Mouse (Mus musculus): ENCODE results near the gene Lrrc74b. TPM values are rescaled to one million over a fixed set of nuclear protein-coding genes. Genes with fewer than 3 reads are reported as not detected.
"Not testable (repeated sequence)": the region's sequence is repeated elsewhere in the genome, so short reads cannot be mapped to it uniquely, and the experiment has no call there.

Lrrc74b gene
- polyA plus RNA-seq, 1 experiment from 2014 or later, result 0.58 TPM

- H3K9me3 ChIP-seq (replicated peaks; ENCODE audit: control insufficient read depth, low read length), result no peaks in the 10 kb centered on the region
- no peak for ATAC-seq (replicated peaks; ENCODE audit: extremely low read depth, insufficient read depth, low FRiP score)
- peaks cover 19% of the 10 kb centered on the region for H3K36me3 ChIP-seq (ENCODE audit: control insufficient read depth, insufficient read depth)
- 91% methylated on average over 4 of the region's 4 CpGs for WGBS
- peaks cover 12% of the 10 kb centered on the region for H3K4me1 ChIP-seq (ENCODE audit: control insufficient read depth, insufficient read depth, low read length)
- no peak overlapping the region for H3K4me3 ChIP-seq (ENCODE audit: low read length)
- H3K27me3 ChIP-seq (ENCODE audit: control insufficient read depth, insufficient read depth, low read length), result no peaks in the 10 kb centered on the region
- no peak overlapping the region for H3K9ac ChIP-seq (ENCODE audit: low read length)
- H3K4me2 ChIP-seq (ENCODE audit: low read depth, low read length), result no peak overlapping the region
- no peak overlapping the region for H3K27ac ChIP-seq (ENCODE audit: low read length)
Observed at GRCm38 (mm10) chr16:17511431-17511830, 49.6 kb downstream of the Lrrc74b start.

- Histone ChIP-seq H3K27ac (ENCODE audit: low read length) (no peak overlapping the region), H3K4me3 (ENCODE audit: low read length) (no peak overlapping the region), H3K4me2 (ENCODE audit: low read depth, low read length) (no peak overlapping the region), H3K4me1 (ENCODE audit: control insufficient read depth, insufficient read depth, low read length) (peaks cover 12% of the 10 kb centered on the region), H3K36me3 (ENCODE audit: control insufficient read depth, insufficient read depth) (peaks cover 16% of the 10 kb centered on the region), H3K27me3 (ENCODE audit: control insufficient read depth, insufficient read depth, low read length) (0 out of 2 replicates have a peak, but pooled peaks cover 3% of the 10 kb centered on the region), H3K9ac (ENCODE audit: low read length) (no peak overlapping the region), H3K9me3 (replicated peaks; ENCODE audit: control insufficient read depth, low read length) (no peaks in the 10 kb centered on the region)
- WGBS, result 55% methylated on average over 2 of the region's 2 CpGs
- no peak for ATAC-seq (replicated peaks; ENCODE audit: extremely low read depth, insufficient read depth, low FRiP score)
Observed at GRCm38 (mm10) chr16:17510686-17511085, 50.4 kb downstream of the Lrrc74b start.

- H3K4me1 ChIP-seq (ENCODE audit: control insufficient read depth, insufficient read depth, low read length), result peaks cover 12% of the 10 kb centered on the region
- H3K4me3 ChIP-seq (ENCODE audit: low read length), result no peak overlapping the region; the same call in 1 of the 2 replicates
- H3K9me3 ChIP-seq (replicated peaks; ENCODE audit: control insufficient read depth, low read length), result no peaks in the 10 kb centered on the region
- 97% methylated on average over 2 of the region's 2 CpGs for WGBS
- H3K4me2 ChIP-seq (ENCODE audit: low read depth, low read length), result peak overlapping the region; percentile 85; the same call in 1 of the 2 replicates
- H3K36me3 ChIP-seq (ENCODE audit: control insufficient read depth, insufficient read depth), result peaks cover 16% of the 10 kb centered on the region
- 0 out of 2 replicates have a peak, but pooled peaks cover 3% of the 10 kb centered on the region for H3K27me3 ChIP-seq (ENCODE audit: control insufficient read depth, insufficient read depth, low read length)
- no peak overlapping the region for H3K9ac ChIP-seq (ENCODE audit: low read length)
- H3K27ac ChIP-seq (ENCODE audit: low read length), result no peak overlapping the region
- ATAC-seq (replicated peaks; ENCODE audit: extremely low read depth, insufficient read depth, low FRiP score), result no peak
Observed at GRCm38 (mm10) chr16:17510143-17510542, 50.9 kb downstream of the Lrrc74b start.

- peaks cover 16% of the 10 kb centered on the region for H3K36me3 ChIP-seq (ENCODE audit: control insufficient read depth, insufficient read depth)
- H3K4me1 ChIP-seq (ENCODE audit: control insufficient read depth, insufficient read depth, low read length), result peaks cover 12% of the 10 kb centered on the region
- peak overlapping the region; percentile 85 for H3K4me2 ChIP-seq (ENCODE audit: low read depth, low read length)
- H3K9me3 ChIP-seq (replicated peaks; ENCODE audit: control insufficient read depth, low read length), result no peaks in the 10 kb centered on the region
- 0 out of 2 replicates have a peak, but pooled peaks cover 3% of the 10 kb centered on the region for H3K27me3 ChIP-seq (ENCODE audit: control insufficient read depth, insufficient read depth, low read length)
- WGBS, result 8% methylated on average over 9 of the region's 9 CpGs
- no peak for ATAC-seq (replicated peaks; ENCODE audit: extremely low read depth, insufficient read depth, low FRiP score)
- peak overlapping the region; percentile 86 for H3K4me3 ChIP-seq (ENCODE audit: low read length)
- H3K9ac ChIP-seq (ENCODE audit: low read length), result peak overlapping the region; percentile 92
- H3K27ac ChIP-seq (ENCODE audit: low read length), result peak overlapping the region; percentile 97
Observed at GRCm38 (mm10) chr16:17509240-17509597, 51.8 kb downstream of the Lrrc74b start.

GRCm38 (mm10) chr16:17508546-17509239 lies 52.4 kb downstream of the Lrrc74b start, which contains the start of gene Lztr1:
Gene Lztr1, plus strand, starts transcription at chr16:17508688.
- Histone ChIP-seq H3K4me3 (ENCODE audit: low read length) (peak within 1 kb of the TSS; percentile 86), H3K9ac (ENCODE audit: low read length) (peak within 1 kb of the TSS; percentile 92), H3K4me2 (ENCODE audit: low read depth, low read length) (peak within 1 kb of the TSS; percentile 85), H3K36me3 (ENCODE audit: control insufficient read depth, insufficient read depth) (peaks cover 13% of the 10 kb centered on the region), H3K4me1 (ENCODE audit: control insufficient read depth, insufficient read depth, low read length) (peaks cover 12% of the 10 kb centered on the region), H3K27me3 (ENCODE audit: control insufficient read depth, insufficient read depth, low read length) (0 out of 2 replicates have a peak, but pooled peaks cover 3% of the 10 kb centered on the region), H3K27ac (ENCODE audit: low read length) (peak within 1 kb of the TSS; percentile 97), H3K9me3 (replicated peaks; ENCODE audit: control insufficient read depth, low read length) (no peaks in the 10 kb centered on the region)
- peak; percentile 95 for ATAC-seq (replicated peaks; ENCODE audit: extremely low read depth, insufficient read depth, low FRiP score)
- 0% methylated on average over 50 of the region's 50 CpGs for WGBS

- not testable (repeated sequence) for H3K27me3 ChIP-seq (ENCODE audit: control insufficient read depth, insufficient read depth, low read length); H3K36me3 ChIP-seq (ENCODE audit: control insufficient read depth, insufficient read depth); H3K9me3 ChIP-seq (replicated peaks; ENCODE audit: control insufficient read depth, low read length); ATAC-seq (replicated peaks; ENCODE audit: extremely low read depth, insufficient read depth, low FRiP score)
- peak overlapping the region; percentile 86 for H3K4me3 ChIP-seq (ENCODE audit: low read length)
- H3K9ac ChIP-seq (ENCODE audit: low read length), result peak overlapping the region; percentile 92
- 25% methylated on average over 3 of the region's 3 CpGs for WGBS
- H3K4me2 ChIP-seq (ENCODE audit: low read depth, low read length), result peak overlapping the region; percentile 85
- peak overlapping the region; percentile 97 for H3K27ac ChIP-seq (ENCODE audit: low read length)
- peaks cover 12% of the 10 kb centered on the region for H3K4me1 ChIP-seq (ENCODE audit: control insufficient read depth, insufficient read depth, low read length)
Observed at GRCm38 (mm10) chr16:17508031-17508430, 53.0 kb downstream of the Lrrc74b start.

- Histone ChIP-seq H3K36me3 (ENCODE audit: control insufficient read depth, insufficient read depth) (peaks cover 2% of the 10 kb centered on the region; the same call in 1 of the 2 replicates), H3K4me1 (ENCODE audit: control insufficient read depth, insufficient read depth, low read length) (peaks cover 12% of the 10 kb centered on the region), H3K4me2 (ENCODE audit: low read depth, low read length) (no peak overlapping the region), H3K9ac (ENCODE audit: low read length) (no peak overlapping the region), H3K4me3 (ENCODE audit: low read length) (no peak overlapping the region), H3K9me3 (replicated peaks; ENCODE audit: control insufficient read depth, low read length) (no peaks in the 10 kb centered on the region), H3K27me3 (ENCODE audit: control insufficient read depth, insufficient read depth, low read length) (0 out of 2 replicates have a peak, but pooled peaks cover 3% of the 10 kb centered on the region), H3K27ac (ENCODE audit: low read length) (no peak overlapping the region)
- no peak for ATAC-seq (replicated peaks; ENCODE audit: extremely low read depth, insufficient read depth, low FRiP score)
- WGBS, result 76% methylated on average over 5 of the region's 5 CpGs
Observed at GRCm38 (mm10) chr16:17507018-17507552, 54.0 kb downstream of the Lrrc74b start.

- H3K9ac ChIP-seq (ENCODE audit: low read length), result no peak overlapping the region
- H3K36me3 ChIP-seq (ENCODE audit: control insufficient read depth, insufficient read depth), result no peaks in the 10 kb centered on the region
- H3K9me3 ChIP-seq (replicated peaks; ENCODE audit: control insufficient read depth, low read length), result no peaks in the 10 kb centered on the region
- H3K4me2 ChIP-seq (ENCODE audit: low read depth, low read length), result no peak overlapping the region
- 0 out of 2 replicates have a peak, but pooled peaks cover 3% of the 10 kb centered on the region for H3K27me3 ChIP-seq (ENCODE audit: control insufficient read depth, insufficient read depth, low read length)
- H3K27ac ChIP-seq (ENCODE audit: low read length), result no peak overlapping the region
- 54% methylated on average over 4 of the region's 4 CpGs for WGBS
- ATAC-seq (replicated peaks; ENCODE audit: extremely low read depth, insufficient read depth, low FRiP score), result no peak
- no peak overlapping the region for H3K4me3 ChIP-seq (ENCODE audit: low read length)
- no peaks in the 10 kb centered on the region for H3K4me1 ChIP-seq (ENCODE audit: control insufficient read depth, insufficient read depth, low read length)
Observed at GRCm38 (mm10) chr16:17502681-17503080, 58.4 kb downstream of the Lrrc74b start.

DNA sequence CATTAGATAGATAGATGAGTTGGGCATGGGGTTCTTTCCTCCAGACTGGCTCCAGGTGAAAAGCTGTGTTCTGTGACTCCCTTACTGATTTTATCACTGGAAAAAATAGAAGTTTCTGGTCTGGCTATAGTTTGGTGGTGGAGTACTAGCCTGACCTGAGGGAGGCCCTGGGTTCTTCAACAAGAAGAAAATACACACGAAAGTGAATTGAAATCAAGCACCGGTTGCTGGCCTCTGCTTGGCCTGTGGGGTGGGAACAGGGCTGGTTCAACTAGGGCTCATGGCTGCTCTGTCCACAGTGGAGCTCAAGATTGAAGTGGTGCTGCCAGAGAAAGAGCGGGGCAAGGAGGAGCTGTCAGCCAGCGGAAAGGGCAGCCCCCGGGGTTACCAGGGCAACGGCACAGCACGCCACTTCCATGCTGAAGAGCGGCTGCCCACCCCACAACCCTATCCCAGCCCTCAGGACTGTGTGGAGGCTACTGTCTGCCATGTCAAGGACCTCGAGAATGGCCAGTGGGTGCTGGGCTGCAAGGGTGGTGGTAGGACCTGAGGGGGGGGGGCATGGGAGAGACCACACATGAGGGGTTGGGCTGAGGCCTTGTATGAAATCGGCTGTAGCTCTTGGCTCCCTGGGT lies 61.7 kb downstream of the Lrrc74b start:
- Histone ChIP-seq H3K4me2 (ENCODE audit: low read depth, low read length) (no peak overlapping the region), H3K4me3 (ENCODE audit: low read length) (no peak overlapping the region), H3K27me3 (ENCODE audit: control insufficient read depth, insufficient read depth, low read length) (no peaks in the 10 kb centered on the region), H3K9ac (ENCODE audit: low read length) (no peak overlapping the region), H3K9me3 (replicated peaks; ENCODE audit: control insufficient read depth, low read length) (no peaks in the 10 kb centered on the region), H3K4me1 (ENCODE audit: control insufficient read depth, insufficient read depth, low read length) (peaks cover 7% of the 10 kb centered on the region; the same call in 1 of the 2 replicates), H3K27ac (ENCODE audit: low read length) (no peak overlapping the region), H3K36me3 (ENCODE audit: control insufficient read depth, insufficient read depth) (no peaks in the 10 kb centered on the region)
- 29% methylated on average over 10 of the region's 10 CpGs for WGBS
- no peak for ATAC-seq (replicated peaks; ENCODE audit: extremely low read depth, insufficient read depth, low FRiP score)
